Mouse (Mus musculus) ES-E14 (cell line): ENCODE measurements around the gene Gm10228.
"Not testable (repeated sequence)": the region's sequence is repeated elsewhere in the genome, so short reads cannot be mapped to it uniquely, and the experiment has no call there.

Experiments used
- CHD2 ChIP-seq: IDR thresholded peaks from 2 replicates; pipeline ENCODE4 v1.6.1; 2014; ENCODE audit warnings: mild to moderate bottlenecking, low read depth, low read length, inconsistent platforms
- HCFC1 ChIP-seq: IDR thresholded peaks from 2 replicates; pipeline ENCODE4 v1.6.1; 2012; ENCODE audit warnings: low read length, inconsistent platforms, borderline replicate concordance; ENCODE audit not compliant: insufficient read depth
- MAFK ChIP-seq: IDR thresholded peaks from 2 replicates; pipeline ENCODE4 v1.6.1; 2014; ENCODE audit warnings: mild to moderate bottlenecking, low read depth, low read length, inconsistent platforms; ENCODE audit not compliant: insufficient read depth
- ZNF384 ChIP-seq: IDR thresholded peaks from 2 replicates; pipeline ENCODE4 v1.6.1; 2012; ENCODE audit warnings: low read depth, low read length, inconsistent platforms

- not testable (repeated sequence) for TF ChIP-seq ZNF384, CHD2, MAFK, HCFC1
Measured at GRCm38 (mm10) chr16:89063902-89064301, 22.6 kb upstream of the Gm10228 start, which contains the start of gene 1110025L11Rik.
